Mouse (Mus musculus) bone marrow, adult 2 months (tissue): ENCODE measurements around the gene Ciz1.

Experiments
- CTCF ChIP-seq: fragments of 200-500 bp; IDR thresholded peaks from 2 replicates; pipeline ENCODE4 v1.5.1; 2011; ENCODE audit warnings: low read length, control low read depth; ENCODE audit not compliant: control insufficient read depth, insufficient read depth
- POLR2A ChIP-seq: fragments of 200-500 bp; IDR thresholded peaks from 2 replicates; pipeline ENCODE4 v1.6.1; 2011; ENCODE audit warnings: low read depth, mild to moderate bottlenecking, control low read depth, low read length, borderline replicate concordance; ENCODE audit not compliant: control insufficient read depth

DNA sequence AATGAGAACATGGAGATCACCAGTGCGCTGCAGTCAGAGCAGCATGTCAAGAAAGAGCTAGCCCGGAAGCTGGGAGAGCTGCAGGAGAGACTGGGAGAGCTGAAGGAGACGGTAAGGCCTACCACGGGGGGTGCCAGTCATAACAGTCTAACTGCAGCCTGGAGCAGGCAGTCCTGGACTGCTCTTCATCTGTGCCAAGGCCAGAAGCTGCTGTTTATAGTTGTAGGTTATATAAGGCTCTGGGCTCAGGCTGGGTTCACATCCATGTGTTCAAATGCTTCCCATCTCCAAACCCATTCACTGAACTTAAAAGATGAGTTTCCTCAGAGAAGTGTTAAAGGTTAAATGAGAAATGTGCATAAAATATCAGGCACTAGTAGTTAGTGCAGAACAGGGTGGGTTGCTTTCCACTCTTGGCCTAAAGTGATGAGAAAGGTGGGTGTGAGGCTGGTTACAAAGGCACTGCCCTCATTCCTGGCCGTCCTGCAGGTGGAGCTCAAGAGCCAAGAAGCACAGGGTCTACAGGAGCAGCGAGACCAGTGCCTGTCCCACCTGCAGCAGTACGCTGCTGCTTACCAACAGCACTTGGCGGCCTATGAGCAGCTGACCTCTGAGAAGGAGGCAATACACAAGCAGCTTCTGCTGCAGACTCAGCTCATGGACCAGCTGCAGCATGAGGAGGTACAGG lies 47.8 kb upstream of the Ciz1 start:
- TF ChIP-seq POLR2A (no peak), CTCF (peak; percentile 81)
